Mouse (Mus musculus) urinary bladder, postnatal 14 days (tissue): ENCODE measurements around the gene Gdf5.

Experiments used
- DNase-seq: peaks from one replicate; pipeline ENCODE4 v3.0.0; 2021; ENCODE audit warnings: low spot score

The Gdf5 gene

DNA sequence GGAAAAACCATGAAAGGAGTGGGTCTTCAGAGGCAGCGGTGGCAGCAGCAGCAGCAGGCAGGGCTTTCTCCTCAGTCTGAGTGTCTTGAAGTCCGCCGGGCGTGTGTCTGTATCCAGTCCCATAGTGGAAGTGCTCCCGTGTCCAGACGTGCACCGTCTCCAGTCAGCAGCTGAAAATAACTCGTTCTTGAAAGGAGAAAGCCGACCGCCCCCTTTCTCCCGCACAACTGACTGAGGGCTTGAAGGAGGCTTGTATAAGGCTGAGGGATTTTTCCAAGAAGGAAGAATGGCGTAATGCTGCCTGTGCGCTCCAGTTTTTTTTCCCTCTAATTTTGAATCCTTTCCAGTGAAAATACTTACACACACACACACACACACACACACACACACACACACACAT is at the start of gene Gdf5:
TSS of gene Gdf5 (minus strand) at position 244 of the 400 bp plus-strand sequence.
- DNase-seq, result no peak

- DNase-seq, result peak; percentile 50
Measured at GRCm38 (mm10) chr2:155991863-155992321, 46.7 kb upstream of the Gdf5 start.

DNA sequence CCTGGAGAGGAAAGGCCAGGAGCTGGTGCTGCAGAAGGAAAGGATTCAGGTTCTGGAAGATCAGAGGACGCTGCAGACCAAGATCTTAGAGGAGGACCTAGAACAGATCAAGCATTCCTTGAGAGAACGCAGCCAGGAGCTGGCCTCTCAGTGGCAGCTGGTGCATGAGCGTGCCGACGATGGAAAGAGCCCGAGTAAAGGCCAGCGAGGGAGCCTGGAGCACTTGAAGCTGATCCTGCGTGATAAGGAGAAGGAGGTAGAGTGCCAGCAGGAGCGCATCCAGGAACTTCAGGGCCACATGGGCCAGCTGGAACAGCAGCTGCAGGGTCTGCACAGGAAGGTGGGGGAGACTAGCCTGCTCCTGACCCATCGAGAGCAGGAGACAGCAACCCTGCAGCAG is 46.0 kb upstream of the Gdf5 start:
- DNase-seq, result no peak

DNA sequence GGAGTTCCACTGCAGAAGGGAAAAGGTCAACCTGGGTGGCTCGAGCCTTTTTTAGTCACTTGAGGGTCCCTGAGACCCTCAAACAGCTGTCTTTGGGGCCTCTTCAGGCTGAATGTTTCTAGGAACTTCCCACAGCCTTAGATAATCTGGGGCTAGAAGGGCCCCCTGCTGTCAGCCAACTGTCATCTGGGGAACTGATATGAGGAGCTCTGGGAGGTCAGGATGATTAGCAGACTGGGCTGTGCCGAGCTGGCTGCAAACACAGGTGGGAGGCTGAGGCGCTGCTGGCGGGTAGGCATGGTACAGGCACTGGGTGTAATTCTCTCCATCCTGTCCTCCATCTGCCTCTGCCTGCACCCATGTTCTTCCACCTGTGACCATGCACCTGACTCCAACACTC is 43.9 kb upstream of the Gdf5 start:
- DNase-seq, result no peak

GRCm38 (mm10) chr2:155987131-155987530 is 42.0 kb upstream of the Gdf5 start:
- DNase-seq, result no peak

GRCm38 (mm10) chr2:155985776-155986175 is 40.6 kb upstream of the Gdf5 start:
- no peak for DNase-seq

DNA sequence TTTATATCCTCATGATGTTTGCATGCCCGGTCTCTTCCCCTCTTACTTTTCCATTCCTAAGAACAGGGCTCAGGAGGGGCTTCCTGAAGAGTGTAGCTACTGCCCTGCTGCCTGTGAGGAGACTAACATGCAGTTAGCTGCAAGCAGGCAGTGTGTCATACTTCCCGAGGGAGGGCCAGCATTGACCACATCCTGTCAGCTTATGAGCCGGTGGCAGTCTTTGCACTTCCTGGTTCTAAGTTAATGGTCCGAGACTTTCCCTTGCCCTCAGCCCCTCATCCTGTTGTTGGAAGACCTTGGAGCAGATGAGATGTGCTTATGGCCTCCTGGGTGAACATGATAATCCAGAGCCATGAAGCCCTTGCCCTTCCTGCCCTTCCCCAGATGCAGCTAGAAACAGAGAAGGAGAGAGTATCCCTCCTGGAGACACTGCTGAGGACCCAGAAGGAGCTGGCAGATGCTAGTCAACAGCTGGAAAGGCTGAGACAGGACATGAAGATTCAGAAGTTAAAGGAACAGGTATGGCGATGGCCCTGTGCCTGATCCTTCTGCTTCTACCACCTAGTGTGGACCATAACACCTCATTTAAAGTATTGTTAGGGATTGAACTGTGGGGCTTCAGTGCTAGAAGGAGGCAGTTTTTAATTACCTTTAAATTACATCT is 34.3 kb upstream of the Gdf5 start:
- DNase-seq, result no peak

DNA sequence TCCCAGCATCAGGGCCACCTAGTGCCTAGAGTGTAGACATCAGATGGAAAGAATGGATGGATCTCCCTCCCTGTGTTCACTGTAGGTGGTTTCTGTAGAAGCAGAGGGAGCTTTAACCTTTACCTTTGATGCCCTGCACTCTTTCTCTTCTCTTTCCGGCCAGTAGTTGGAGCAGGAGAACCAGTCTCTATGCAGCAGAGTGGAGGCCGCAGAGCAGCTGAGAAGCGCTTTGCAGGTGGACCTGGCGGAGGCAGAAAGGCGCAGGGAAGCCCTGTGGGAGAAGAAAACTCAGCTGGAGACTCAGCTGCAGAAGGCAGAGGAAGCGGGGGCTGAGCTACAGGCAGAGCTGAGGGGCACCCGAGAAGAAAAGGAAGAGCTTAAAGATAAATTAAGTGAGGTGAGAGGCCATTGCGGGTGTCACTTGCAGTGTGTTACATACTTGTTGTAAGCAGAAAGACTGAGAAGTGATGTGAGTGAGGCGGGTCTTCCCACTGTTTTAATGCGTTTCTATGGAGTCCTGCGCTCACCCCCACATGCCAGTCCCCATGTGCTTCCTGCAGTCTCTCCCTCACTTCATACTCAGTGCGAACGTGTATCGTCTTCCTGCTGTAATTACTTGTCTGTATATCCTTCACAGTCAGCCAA is 29.0 kb upstream of the Gdf5 start:
- no peak for DNase-seq

DNA sequence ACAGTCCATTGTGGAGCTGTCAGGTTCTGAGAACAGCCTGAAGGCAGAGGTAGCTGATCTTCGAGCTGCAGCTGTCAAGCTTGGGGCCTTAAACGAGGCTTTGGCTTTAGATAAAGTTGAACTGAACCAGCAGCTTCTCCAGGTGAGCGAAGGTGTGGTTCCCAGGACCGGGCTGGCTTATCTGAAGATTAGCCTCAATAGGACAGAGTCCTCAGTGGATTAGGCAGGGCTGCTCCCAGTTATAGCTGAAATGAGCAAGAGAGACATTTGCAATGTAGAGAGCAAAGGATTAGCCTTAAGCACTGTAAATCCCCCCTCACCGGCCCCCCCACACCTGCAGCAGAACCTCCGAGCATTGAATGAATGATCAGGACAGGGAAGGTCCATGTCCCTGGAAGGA is 28.2 kb upstream of the Gdf5 start:
- DNase-seq, result no peak

DNA sequence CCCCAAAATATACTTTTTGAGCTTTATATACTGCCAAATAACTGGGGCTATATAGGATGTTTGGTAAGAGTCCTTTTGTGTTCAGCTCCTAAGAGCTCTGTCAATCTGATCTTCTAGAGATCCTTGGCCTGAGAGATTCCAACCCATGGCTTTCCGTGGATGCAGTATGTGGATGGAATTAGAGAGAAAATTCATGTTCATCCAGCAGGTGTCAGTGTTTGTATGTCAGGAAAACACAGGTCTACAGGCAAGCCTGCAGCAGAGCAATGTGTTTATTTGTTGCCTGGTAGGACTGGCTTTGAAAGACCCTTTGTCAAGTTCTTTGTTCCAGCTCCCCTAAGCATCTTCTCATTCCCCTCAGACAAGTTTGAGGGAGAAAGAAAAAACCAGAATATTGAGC is 17.8 kb upstream of the Gdf5 start:
- DNase-seq, result no peak

GRCm38 (mm10) chr2:155961862-155962261 is 16.7 kb upstream of the Gdf5 start:
- DNase-seq, result no peak

DNA sequence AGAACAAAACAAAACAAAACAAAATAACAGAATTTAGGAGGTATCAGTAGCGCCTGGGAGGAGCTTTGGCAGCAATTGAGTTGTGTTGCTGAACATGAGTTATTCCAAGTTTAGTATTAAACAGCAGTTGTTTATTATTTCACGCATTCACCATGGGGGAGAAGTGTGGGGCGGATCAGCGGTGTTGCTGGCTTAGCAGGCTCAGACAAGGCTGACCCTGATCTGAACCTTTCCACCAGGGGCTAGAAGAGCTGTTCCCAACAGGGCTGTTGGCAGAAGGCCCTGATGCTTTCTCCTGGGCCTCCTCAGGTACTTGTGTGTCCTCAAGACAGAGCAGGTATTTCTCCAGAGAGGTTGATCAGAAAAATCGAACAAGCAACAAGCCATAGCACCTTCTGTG is 14.8 kb upstream of the Gdf5 start:
- DNase-seq, result no peak

- DNase-seq, result peak; percentile 93
Measured at GRCm38 (mm10) chr2:155956134-155957059, 11.2 kb upstream of the Gdf5 start, which contains the start of gene Cep250. Gene Cep250, plus strand, starts transcription at chr2:155956458.

DNA sequence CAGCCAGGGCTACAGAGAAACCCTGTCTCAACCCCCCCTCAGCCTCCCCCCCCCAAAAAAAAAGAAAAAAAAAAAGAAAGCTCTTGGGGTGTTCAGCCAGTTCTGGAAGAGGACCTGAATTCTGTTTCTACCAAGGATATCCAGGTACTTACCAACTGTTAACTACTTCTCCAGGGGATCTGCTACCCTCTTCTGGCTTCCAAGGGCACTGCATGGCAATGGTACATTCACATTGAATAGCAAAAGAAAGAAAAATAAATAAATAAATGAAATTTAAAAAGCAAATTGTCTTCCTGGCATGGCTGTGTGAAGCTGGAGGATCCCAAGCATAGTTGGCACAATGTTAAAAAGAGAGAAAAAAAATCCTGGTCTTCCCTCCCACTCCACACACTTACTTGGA is 6.8 kb upstream of the Gdf5 start:
- DNase-seq, result peak; percentile 73

- no peak for DNase-seq
Measured at GRCm38 (mm10) chr2:155949362-155949761, 4.2 kb upstream of the Gdf5 start.

DNA sequence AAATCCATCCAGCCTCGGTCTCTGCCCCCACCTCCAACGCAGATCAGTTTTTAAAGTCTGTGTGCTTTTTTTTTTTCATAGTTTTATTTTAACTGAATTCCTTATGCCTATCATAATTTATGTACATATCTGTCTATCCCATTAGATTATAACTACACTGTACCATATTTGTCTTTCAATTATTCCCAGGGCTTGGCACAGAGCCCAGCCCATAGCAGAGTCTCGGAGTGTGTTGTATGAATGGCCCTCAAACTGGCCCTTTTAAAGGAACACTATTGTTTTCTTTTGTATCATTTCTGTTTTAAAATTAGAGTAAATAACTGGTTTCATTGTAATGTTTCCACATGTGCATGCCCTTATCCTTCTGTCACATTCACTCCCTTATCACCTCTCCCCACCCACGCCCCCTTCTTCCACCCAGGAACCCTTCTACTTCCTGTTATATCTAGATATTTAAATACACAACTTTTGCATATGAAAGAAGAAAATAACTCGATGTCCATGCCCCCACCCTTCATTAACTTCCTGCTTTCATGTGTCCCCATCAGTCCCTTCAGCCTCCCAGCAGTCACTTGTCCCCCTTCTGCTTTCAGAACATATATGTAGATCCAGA is 2.3 kb upstream of the Gdf5 start:
- DNase-seq, result no peak

- DNase-seq, result no peak
Measured at GRCm38 (mm10) chr2:155946499-155946898, 1.3 kb upstream of the Gdf5 start.

DNA sequence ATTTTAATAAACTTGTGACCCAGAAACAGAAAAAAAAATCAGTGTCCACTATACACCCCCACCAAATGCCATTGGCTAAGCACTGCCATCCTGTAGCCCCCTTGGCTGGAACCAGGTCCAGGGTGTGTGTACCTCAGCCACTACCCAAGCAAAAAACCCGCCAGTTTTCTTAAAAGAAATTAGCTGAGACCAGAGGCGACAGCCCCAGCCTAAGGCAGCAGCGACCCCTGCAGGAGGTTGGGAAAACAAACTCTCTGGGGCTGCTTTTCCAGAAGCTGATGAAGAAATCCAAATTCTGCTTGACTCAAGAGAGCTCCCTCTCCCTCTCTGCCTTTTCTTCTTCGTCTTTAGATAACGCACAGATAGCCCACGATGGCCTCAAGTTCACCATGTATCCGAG is 902 bp upstream of the Gdf5 start:
- peak; percentile 79 for DNase-seq

- no peak for DNase-seq
Measured at GRCm38 (mm10) chr2:155945580-155945979, 413 bp upstream of the Gdf5 start.

DNA sequence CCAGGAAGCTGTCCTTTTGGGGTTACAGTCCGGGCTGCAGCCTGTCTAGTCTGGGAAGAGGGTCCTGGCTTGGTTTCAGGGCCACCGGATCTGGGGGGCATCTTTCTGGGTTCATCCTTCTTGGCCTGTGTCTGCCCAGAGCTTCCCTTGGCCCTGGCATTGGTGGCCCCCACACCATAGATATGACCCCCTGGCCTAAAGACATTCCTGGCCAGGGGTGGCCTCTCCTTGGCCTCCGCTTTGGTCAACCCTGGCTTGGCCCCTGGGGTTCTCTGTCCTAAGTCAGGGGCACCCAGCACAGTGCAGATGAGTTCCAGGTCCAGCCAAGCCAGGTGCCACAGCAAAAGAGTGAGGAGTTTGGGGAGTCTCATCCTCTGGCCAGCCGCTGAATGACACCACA is 482 bp downstream of the Gdf5 start:
- DNase-seq, result no peak

- no peak for DNase-seq
Measured at GRCm38 (mm10) chr2:155943463-155943862, 1.7 kb downstream of the Gdf5 start.

GRCm38 (mm10) chr2:155941697-155942442 is 3.3 kb downstream of the Gdf5 start:
- DNase-seq, result no peak
